Mouse (Mus musculus) monocyte, adult 2 months (primary cell): ENCODE data around the gene Prss36.
A peak's percentile ranks its signal among the peaks of the same experiment; 100 is the strongest.
"Not testable (repeated sequence)": the region's sequence is repeated elsewhere in the genome, so short reads cannot be mapped to it uniquely, and the experiment has no call there.

Experiments
- DNase-seq, 2 experiments: peaks; one replicate each; pipeline ENCODE4 v3.0.0; 2022; ENCODE audit warnings: low spot score in 2 of 2, low read depth in 1 of 2

Gene Prss36

GRCm38 (mm10) chr7:127946470-127947023 is at the start of gene Prss36:
Prss36 (minus strand) TSS chr7:127946725.
- no peak for DNase-seq

- DNase-seq, result peak; percentile 13 to 31
Observed at GRCm38 (mm10) chr7:127993341-127993977, 46.9 kb upstream of the Prss36 start, which contains the start of gene Pycard. Pycard (minus strand) TSS chr7:127993867.

GRCm38 (mm10) chr7:127992488-127993340 is 46.2 kb upstream of the Prss36 start:
- no peak for DNase-seq

GRCm38 (mm10) chr7:127991643-127992487 is 45.3 kb upstream of the Prss36 start:
- peak; percentile 33 to 67 for DNase-seq

- DNase-seq, result no peak
Observed at GRCm38 (mm10) chr7:127988904-127989303, 42.4 kb upstream of the Prss36 start.

- DNase-seq, result no peak
Observed at GRCm38 (mm10) chr7:127980606-127981005, 34.1 kb upstream of the Prss36 start.

GRCm38 (mm10) chr7:127978856-127979255 is 32.3 kb upstream of the Prss36 start:
- DNase-seq, result no peak

GRCm38 (mm10) chr7:127974413-127974930 is 27.9 kb upstream of the Prss36 start:
- DNase-seq, result no peak

- peak in 1 of 2 experiments; percentile 7 for DNase-seq
Observed at GRCm38 (mm10) chr7:127967922-127968828, 21.6 kb upstream of the Prss36 start.

- DNase-seq, result peak; percentile 90 to 96
Observed at GRCm38 (mm10) chr7:127967004-127967921, 20.7 kb upstream of the Prss36 start, which contains the start of gene Fus. Fus (plus strand) TSS chr7:127967457.

GRCm38 (mm10) chr7:127966371-127966918 is 19.9 kb upstream of the Prss36 start:
- no peak for DNase-seq

- DNase-seq, result no peak
Observed at GRCm38 (mm10) chr7:127959364-127959763, 12.8 kb upstream of the Prss36 start.

- DNase-seq, result no peak
Observed at GRCm38 (mm10) chr7:127952864-127953581, 6.5 kb upstream of the Prss36 start.

GRCm38 (mm10) chr7:127944614-127945013 is 1.9 kb downstream of the Prss36 start:
- no peak for DNase-seq

GRCm38 (mm10) chr7:127942097-127942496 is 4.4 kb downstream of the Prss36 start:
- not testable (repeated sequence) for DNase-seq

GRCm38 (mm10) chr7:127936216-127936884 is 10.2 kb downstream of the Prss36 start:
- no peak for DNase-seq

GRCm38 (mm10) chr7:127935748-127936159 is 10.8 kb downstream of the Prss36 start:
- DNase-seq, result no peak
